Mouse (Mus musculus) limb, embryonic 10.5 days (tissue): ENCODE results near the gene Sec22a. TPM values are rescaled to one million over a fixed set of nuclear protein-coding genes. Genes with fewer than 3 reads are reported as not detected.
A peak's percentile ranks its signal among the peaks of the same experiment; 100 is the strongest.

Experiments
- DNase-seq: peaks from one replicate; pipeline ENCODE4 v3.0.0-alpha.2; 2017; ENCODE audit warnings: low spot score
- H3K27ac ChIP-seq: fragments of 300-500 bp; sonication (generic); 2 replicates; pipeline ENCODE4 v1.5.1; 2016; ENCODE audit warnings: mild to moderate bottlenecking
- H3K27me3 ChIP-seq: fragments of 300-500 bp; sonication (generic); 2 replicates; pipeline ENCODE4 v1.6.1; 2016; ENCODE audit warnings: low read depth, mild to moderate bottlenecking; ENCODE audit not compliant: poor library complexity, severe bottlenecking
- H3K36me3 ChIP-seq: fragments of 300-500 bp; sonication (generic); 2 replicates; pipeline ENCODE4 v1.6.1; 2016; ENCODE audit warnings: mild to moderate bottlenecking, moderate library complexity
- H3K4me1 ChIP-seq: fragments of 300-500 bp; sonication (generic); 2 replicates; pipeline ENCODE4 v1.6.1; 2016
- H3K4me3 ChIP-seq: fragments of 300-500 bp; sonication (generic); 2 replicates; pipeline ENCODE4 v1.5.1; 2016; ENCODE audit warnings: mild to moderate bottlenecking, moderate library complexity
- H3K9me3 ChIP-seq: fragments of 300-500 bp; sonication (generic); replicated peaks from 2 replicates; pipeline ENCODE4 v1.6.1; 2016; ENCODE audit warnings: mild to moderate bottlenecking
- WGBS: fragments of 180-500 bp; shearing (Covaris S2); methylation state at CpG from one replicate; pipeline ENCODE4 v1.1.7; 2016; 5-methylcytosine and 5-hydroxymethylcytosine counted together
- polyA plus RNA-seq: library from polyadenylated mRNA; unstranded; fragments of >200 nt; fragmentation: Nextera tagmentation; extraction: Ambion mirVana; gene quantifications from 2 replicates; pipeline ENCODE4 v1.2.1, GENCODE M21; 2016

The Sec22a gene
- 25.8 and 35.9 TPM in 2 replicates for polyA plus RNA-seq

DNA sequence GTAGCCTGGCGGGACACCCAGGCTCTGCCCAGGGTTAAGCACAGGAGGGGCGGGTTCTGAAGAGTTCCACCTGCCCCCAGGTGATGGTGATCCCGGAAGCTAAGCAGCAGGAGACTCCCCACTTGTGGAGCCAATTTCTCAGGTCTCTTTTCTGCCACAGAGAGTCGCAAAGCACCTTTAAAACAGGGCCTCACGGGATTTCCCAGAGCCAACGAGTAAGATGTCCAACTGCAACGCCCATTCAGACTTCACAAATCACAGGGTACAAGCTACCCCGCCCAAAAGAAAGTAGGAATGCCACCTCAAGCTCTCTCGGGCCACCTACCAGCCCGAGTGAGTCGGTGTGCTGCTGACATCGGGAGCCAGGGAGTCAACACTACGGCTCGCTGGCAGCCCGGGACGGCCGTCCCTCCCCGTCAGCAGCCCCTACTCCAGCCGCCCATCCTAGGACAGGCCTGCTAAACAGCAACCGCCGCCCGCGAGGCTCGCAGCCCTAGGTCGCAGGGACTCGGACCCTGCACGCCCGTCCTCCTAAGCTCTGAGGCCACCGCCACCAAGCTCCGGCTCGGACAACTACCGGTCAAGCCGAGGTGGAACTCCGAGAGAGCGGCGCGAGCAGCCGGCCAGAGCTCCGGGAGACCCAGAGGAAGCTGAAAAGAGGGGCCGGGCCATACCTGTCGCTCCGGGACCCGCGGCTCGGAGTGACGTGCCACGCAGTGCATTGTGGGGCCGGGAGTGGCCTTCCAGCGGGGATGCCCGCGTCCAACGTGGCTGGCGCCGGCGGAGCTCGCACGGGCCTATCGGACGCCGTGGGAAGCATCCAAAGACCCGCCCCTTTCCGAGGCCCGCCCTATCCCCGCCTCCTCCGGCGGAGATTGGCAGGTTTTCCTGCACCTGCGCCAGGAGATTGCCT is at the start of gene Sec22a:
Gene Sec22a, minus strand, starts transcription at position 769 of the 913 bp plus-strand sequence.
- Histone ChIP-seq H3K27ac (peak within 1 kb of the TSS; percentile 87), H3K36me3 (no peaks in the 10 kb centered on the region), H3K9me3 (no peaks in the 10 kb centered on the region), H3K4me1 (peaks cover 9% of the 10 kb centered on the region), H3K27me3 (no peaks in the 10 kb centered on the region), H3K4me3 (peak within 1 kb of the TSS; percentile 83)
- DNase-seq: peak; percentile 96
- WGBS: under 1% methylated on average over 67 of the region's 67 CpGs

GRCm38 (mm10) chr16:35406706-35407105 is 43.0 kb upstream of the Sec22a start:
- Histone ChIP-seq H3K27ac (no peak overlapping the region), H3K27me3 (no peaks in the 10 kb centered on the region), H3K4me3 (no peak overlapping the region), H3K4me1 (peaks cover 14% of the 10 kb centered on the region), H3K9me3 (no peaks in the 10 kb centered on the region), H3K36me3 (peaks cover 29% of the 10 kb centered on the region)
- no peak for DNase-seq
- 50% methylated on average over 4 of the region's 4 CpGs for WGBS

GRCm38 (mm10) chr16:35406166-35406565 is 42.4 kb upstream of the Sec22a start:
- H3K4me1 ChIP-seq: peaks cover 14% of the 10 kb centered on the region
- H3K9me3 ChIP-seq: no peaks in the 10 kb centered on the region
- peaks cover 30% of the 10 kb centered on the region for H3K36me3 ChIP-seq
- no peak overlapping the region for H3K27ac ChIP-seq
- no peaks in the 10 kb centered on the region for H3K27me3 ChIP-seq
- WGBS: 82% methylated on average over 4 of the region's 4 CpGs
- DNase-seq: no peak
- no peak overlapping the region for H3K4me3 ChIP-seq

DNA sequence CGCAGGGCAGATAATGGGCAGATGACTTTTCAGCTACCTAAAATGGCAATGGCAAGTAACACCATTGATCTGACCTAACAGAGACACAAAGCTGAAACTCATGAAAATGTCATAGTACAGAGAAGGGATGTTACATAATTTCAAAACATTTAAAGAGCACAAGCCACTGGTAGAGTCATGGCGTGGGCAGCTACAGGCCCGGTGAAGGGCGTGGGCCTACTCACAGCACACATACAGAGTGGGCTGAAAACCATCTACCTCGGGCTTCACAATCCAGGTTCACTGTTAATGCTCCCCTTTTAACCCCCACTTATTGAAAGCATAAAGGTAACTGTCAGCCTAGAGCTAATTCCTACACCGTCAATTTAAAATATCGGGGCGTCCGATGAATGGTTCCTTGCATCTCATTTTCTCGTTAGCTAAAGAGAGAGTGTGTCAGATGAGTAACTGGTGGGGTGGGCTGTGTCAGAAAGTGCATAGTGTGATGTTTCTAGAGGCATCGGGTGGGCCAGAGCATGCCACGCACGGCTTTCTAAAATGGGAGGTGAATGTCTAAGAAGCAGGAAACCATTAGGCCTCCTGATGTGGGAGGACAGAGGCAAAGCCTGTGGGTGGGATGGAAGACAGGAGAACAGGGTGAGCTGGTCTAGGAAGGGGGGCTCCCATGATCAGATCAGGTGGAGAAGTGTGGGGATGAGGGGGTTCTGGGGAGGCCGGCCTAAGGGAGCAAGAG is 41.8 kb upstream of the Sec22a start:
- peaks cover 33% of the 10 kb centered on the region for H3K36me3 ChIP-seq
- H3K27me3 ChIP-seq: no peaks in the 10 kb centered on the region
- H3K4me3 ChIP-seq: no peak overlapping the region
- DNase-seq: no peak
- H3K27ac ChIP-seq: no peak overlapping the region
- 95% methylated on average over 14 of the region's 14 CpGs for WGBS
- H3K4me1 ChIP-seq: peaks cover 14% of the 10 kb centered on the region
- no peaks in the 10 kb centered on the region for H3K9me3 ChIP-seq

- WGBS: 80% methylated on average over 5 of the region's 5 CpGs
- Histone ChIP-seq H3K27ac (no peak overlapping the region), H3K27me3 (no peaks in the 10 kb centered on the region), H3K9me3 (no peaks in the 10 kb centered on the region), H3K4me3 (no peak overlapping the region), H3K4me1 (peaks cover 11% of the 10 kb centered on the region), H3K36me3 (peaks cover 28% of the 10 kb centered on the region)
- no peak for DNase-seq
Observed at GRCm38 (mm10) chr16:35404864-35405263, 41.1 kb upstream of the Sec22a start.

GRCm38 (mm10) chr16:35403891-35404290 is 40.2 kb upstream of the Sec22a start:
- Histone ChIP-seq H3K27ac (no peak overlapping the region), H3K4me3 (no peak overlapping the region), H3K9me3 (no peaks in the 10 kb centered on the region), H3K4me1 (peaks cover 11% of the 10 kb centered on the region), H3K27me3 (no peaks in the 10 kb centered on the region), H3K36me3 (peaks cover 28% of the 10 kb centered on the region)
- WGBS: 87% methylated on average over 8 of the region's 8 CpGs
- no peak for DNase-seq

DNA sequence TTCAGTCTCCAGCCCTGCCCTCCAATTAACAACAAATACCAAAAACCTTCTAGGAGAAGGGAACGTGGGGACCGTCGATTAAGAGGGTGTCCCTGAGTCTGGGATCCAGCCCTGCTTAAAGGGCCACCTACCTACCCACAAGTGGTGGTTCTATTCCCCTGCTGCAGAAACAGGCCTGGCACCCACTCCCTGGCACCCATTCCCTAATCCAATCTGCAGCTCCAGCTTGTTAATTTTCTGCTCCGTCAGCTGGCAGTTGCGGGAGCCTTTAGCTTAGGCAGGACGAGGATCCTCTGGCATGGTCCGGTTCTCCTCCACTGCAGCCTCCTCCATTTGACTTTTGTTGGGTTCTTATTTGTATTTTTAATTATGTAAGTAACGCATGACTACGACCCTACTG is 39.6 kb upstream of the Sec22a start:
- Histone ChIP-seq H3K36me3 (peaks cover 31% of the 10 kb centered on the region), H3K4me3 (no peak overlapping the region), H3K27ac (no peak overlapping the region), H3K9me3 (no peaks in the 10 kb centered on the region), H3K27me3 (no peaks in the 10 kb centered on the region), H3K4me1 (peaks cover 11% of the 10 kb centered on the region)
- DNase-seq: no peak
- WGBS: 95% methylated on average over 9 of the region's 9 CpGs

GRCm38 (mm10) chr16:35392813-35393212 is 29.1 kb upstream of the Sec22a start:
- Histone ChIP-seq H3K4me1 (peaks cover 7% of the 10 kb centered on the region), H3K4me3 (no peak overlapping the region), H3K27ac (no peak overlapping the region), H3K9me3 (no peaks in the 10 kb centered on the region), H3K27me3 (no peaks in the 10 kb centered on the region), H3K36me3 (peaks cover 16% of the 10 kb centered on the region)
- WGBS: 88% methylated on average over 8 of the region's 8 CpGs
- DNase-seq: no peak

DNA sequence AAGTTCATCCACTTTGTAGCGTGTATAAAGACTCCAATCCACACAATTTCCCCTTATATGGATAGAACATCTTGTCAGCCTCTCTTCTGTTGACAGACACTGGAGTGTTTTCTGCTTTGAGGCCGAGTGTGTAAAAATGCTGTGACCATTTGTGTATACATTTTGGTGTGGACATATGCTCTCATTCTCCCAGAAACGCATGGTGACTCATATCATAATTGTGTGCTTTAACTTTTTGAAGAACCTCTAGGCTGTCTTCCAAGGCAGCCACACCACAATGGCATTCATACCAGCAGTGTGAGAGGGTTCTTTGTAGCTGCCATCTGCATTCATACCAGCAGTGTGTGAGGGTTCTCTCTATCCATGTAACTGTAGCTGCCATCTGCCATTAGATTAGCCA is 21.9 kb upstream of the Sec22a start:
- no peak overlapping the region for H3K27ac ChIP-seq
- no peaks in the 10 kb centered on the region for H3K9me3 ChIP-seq
- 91% methylated on average over 3 of the region's 3 CpGs for WGBS
- no peaks in the 10 kb centered on the region for H3K36me3 ChIP-seq
- no peaks in the 10 kb centered on the region for H3K4me1 ChIP-seq
- no peaks in the 10 kb centered on the region for H3K27me3 ChIP-seq
- no peak overlapping the region for H3K4me3 ChIP-seq
- no peak for DNase-seq

GRCm38 (mm10) chr16:35380048-35380447 is 16.3 kb upstream of the Sec22a start:
- Histone ChIP-seq H3K27me3 (no peaks in the 10 kb centered on the region), H3K4me1 (no peaks in the 10 kb centered on the region), H3K27ac (no peak overlapping the region), H3K4me3 (no peak overlapping the region), H3K36me3 (no peaks in the 10 kb centered on the region), H3K9me3 (no peaks in the 10 kb centered on the region)
- WGBS: 76% methylated on average over 9 of the region's 9 CpGs
- no peak for DNase-seq

DNA sequence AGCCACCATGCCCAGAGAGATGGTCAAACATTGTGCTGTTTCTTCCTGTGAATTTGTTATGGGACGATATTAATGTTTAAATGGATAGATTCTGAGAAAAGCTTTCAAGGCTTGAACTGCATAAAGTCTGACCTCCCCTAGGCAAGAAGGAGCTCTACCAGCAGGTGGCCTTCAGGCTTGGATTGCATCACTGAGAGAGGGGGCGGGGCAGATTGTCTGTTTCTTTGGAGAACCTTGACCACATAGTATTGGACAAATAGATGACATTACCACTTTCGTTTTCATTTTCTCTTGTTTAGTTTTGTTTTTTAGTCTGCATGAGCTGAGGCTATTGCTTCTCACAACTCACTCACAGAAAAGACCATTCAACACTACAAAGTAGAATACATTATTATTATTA is 15.6 kb upstream of the Sec22a start:
- H3K9me3 ChIP-seq: no peaks in the 10 kb centered on the region
- no peak overlapping the region for H3K27ac ChIP-seq
- no peaks in the 10 kb centered on the region for H3K4me1 ChIP-seq
- H3K27me3 ChIP-seq: no peaks in the 10 kb centered on the region
- H3K4me3 ChIP-seq: no peak overlapping the region
- WGBS: 86% methylated on average over 3 of the region's 3 CpGs
- H3K36me3 ChIP-seq: no peaks in the 10 kb centered on the region
- no peak for DNase-seq

GRCm38 (mm10) chr16:35364063-35364428 is 328 bp upstream of the Sec22a start:
- no peaks in the 10 kb centered on the region for H3K36me3 ChIP-seq
- no peaks in the 10 kb centered on the region for H3K9me3 ChIP-seq
- peaks cover 9% of the 10 kb centered on the region for H3K4me1 ChIP-seq
- DNase-seq: no peak
- WGBS: under 1% methylated on average over 7 of the region's 7 CpGs
- H3K27me3 ChIP-seq: no peaks in the 10 kb centered on the region
- H3K27ac ChIP-seq: no peak overlapping the region
- H3K4me3 ChIP-seq: peak overlapping the region; percentile 83

DNA sequence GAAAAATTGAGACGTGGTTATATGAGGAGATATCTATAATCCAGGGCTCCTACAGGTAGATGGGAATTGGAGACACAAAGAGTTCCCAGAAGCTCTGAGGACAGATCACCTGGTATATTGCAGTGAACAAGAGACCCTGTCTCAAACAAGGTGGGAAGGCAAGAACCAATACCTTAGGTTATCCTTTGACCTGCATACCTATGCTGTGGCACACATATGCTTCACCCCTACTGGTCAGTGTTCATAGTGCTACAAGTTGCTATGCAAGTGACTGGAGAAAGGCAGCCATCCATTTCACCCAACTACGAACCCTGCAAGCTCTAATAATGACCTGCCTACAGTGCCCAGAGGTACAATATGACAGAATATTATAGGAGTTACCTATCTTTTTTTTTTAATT is 1.5 kb downstream of the Sec22a start:
- WGBS: 88% methylated on average over 2 of the region's 2 CpGs
- no peaks in the 10 kb centered on the region for H3K36me3 ChIP-seq
- peaks cover 9% of the 10 kb centered on the region for H3K4me1 ChIP-seq
- no peak overlapping the region for H3K4me3 ChIP-seq
- no peak overlapping the region for H3K27ac ChIP-seq
- H3K9me3 ChIP-seq: no peaks in the 10 kb centered on the region
- no peaks in the 10 kb centered on the region for H3K27me3 ChIP-seq
- no peak for DNase-seq
